Comparison of ENCODE assay signal across 8 mouse cellular contexts in the genomic region with DNA sequence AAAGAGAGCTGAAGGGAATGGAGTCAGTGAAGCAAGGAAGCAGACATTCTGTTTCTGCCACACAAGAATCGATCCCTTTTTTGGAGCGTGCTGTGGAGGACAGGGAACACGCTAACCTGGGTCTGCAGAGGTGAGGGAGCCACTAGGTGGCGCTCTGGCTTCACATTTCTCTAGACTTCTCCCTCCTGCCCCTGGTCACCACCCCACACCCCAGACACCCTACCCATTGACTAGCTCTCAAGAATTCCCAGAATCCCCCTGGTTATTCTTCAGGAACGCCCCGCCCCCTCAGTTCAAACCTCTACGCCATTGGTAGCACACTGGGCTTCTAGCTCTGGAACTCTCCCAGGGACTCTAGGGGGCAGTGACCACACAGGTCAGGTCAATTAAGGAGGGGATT. TPM values are rescaled to one million over a fixed set of nuclear protein-coding genes. Genes with fewer than 3 reads are reported as not detected.
DNase-seq lines count a peak whose midpoint lies in the region; ATAC-seq and TF ChIP-seq lines count a peak whose summit lies in the region.

No protein-coding gene starts in this region.

- no peaks in the 10 kb centered on the region for H3K27me3 ChIP-seq in hindbrain, embryonic 16.5 days (replicated peaks; ENCODE audit: control insufficient read depth, insufficient read depth, low read length)

- TF ChIP-seq POLR2A in cortical plate, adult 2 months (IDR thresholded peaks at IDR 0.05; ENCODE audit: extremely low read depth, insufficient read depth, low read length), result no peak

- H3K9me3 ChIP-seq in hindbrain, embryonic 16.5 days (ENCODE audit: control insufficient read depth, low read length), result no peaks in the 10 kb centered on the region

- WGBS in hindbrain, embryonic 16.5 days, result 30% methylated on average over 7 of the region's 7 CpGs

- no peak overlapping the region for H3K4me3 ChIP-seq in cortical plate, adult 2 months (ENCODE audit: insufficient read depth, low read length)
- H3K4me3 ChIP-seq in hindbrain, embryonic 16.5 days (ENCODE audit: low read length), result no peak overlapping the region
- no peak overlapping the region for H3K4me3 ChIP-seq in left cerebral cortex, adult 2 months

- peak; percentile 67 for ATAC-seq in hindbrain, embryonic 16.5 days
- peak; percentile 82 for ATAC-seq in megakaryocyte progenitor cell, adult 5-6 weeks (replicated peaks; ENCODE audit: poor library complexity)

- H3K9ac ChIP-seq in hindbrain, embryonic 16.5 days (ENCODE audit: low read depth, low read length), result no peak overlapping the region

- H3K4me1 ChIP-seq in cortical plate, adult 2 months (ENCODE audit: control insufficient read depth, insufficient read depth, low read length), result no peaks in the 10 kb centered on the region; the same call in 1 of the 2 replicates
- peaks cover 2% of the 10 kb centered on the region; the same call in 1 of the 2 replicates for H3K4me1 ChIP-seq in hindbrain, embryonic 16.5 days (ENCODE audit: control insufficient read depth, insufficient read depth, low read depth, low read length)

- no peak overlapping the region for H3K27ac ChIP-seq in cortical plate, adult 2 months (ENCODE audit: insufficient read depth, low read length)
- no peak overlapping the region for H3K27ac ChIP-seq in hindbrain, embryonic 16.5 days (ENCODE audit: low read depth, low read length)
- no peak overlapping the region for H3K27ac ChIP-seq in left cerebral cortex, adult 2 months

- no peaks in the 10 kb centered on the region for H3K36me3 ChIP-seq in hindbrain, embryonic 16.5 days (ENCODE audit: control insufficient read depth, insufficient read depth, low read length)

- peak; percentile 74 for DNase-seq in urinary bladder, postnatal 14 days (ENCODE audit: low spot score)
- DNase-seq in urinary bladder, adult 2 months (ENCODE audit: low spot score), result no peak
- peak; percentile 61 to 67 for DNase-seq in gastrocnemius, adult 8-10 months (ENCODE audit: low spot score in 2 of 2)
- DNase-seq in left cerebral cortex, adult 2 months (ENCODE audit: extremely low spot score in 1 of 2, low spot score in 2 of 2), result peak; percentile 67 to 75
- peak; percentile 71 for DNase-seq in right cerebral cortex, postnatal 4 days

- TF ChIP-seq CTCF in cortical plate, adult 2 months (IDR thresholded peaks at IDR 0.05; ENCODE audit: extremely low read depth, insufficient read depth, low read length), result peak; percentile 80
- peak; percentile 82 for TF ChIP-seq CTCF in left cerebral cortex, adult 2 months (IDR thresholded peaks at IDR 0.05)

- intact Hi-C loops in left cerebral cortex, adult 2 months (cut with DNase I), result loop anchor here (2.0 to 5.0 kb wide), 2 partner anchors 38 to 409 kb away; no protein-coding TSS in a partner anchor

- H3K4me2 ChIP-seq in hindbrain, embryonic 16.5 days (ENCODE audit: low read length), result no peak overlapping the region

RNA-seq across cellular contexts. Expression of a gene that starts 4.8 kb away (rescaled TPM):
- polyA plus RNA-seq in urinary bladder, adult 2 months (2012; rRNA removed), result 21.5 and 23.3 TPM in 2 replicates
- 71.8 and 71.9 TPM in 2 replicates for polyA plus RNA-seq in cortical plate, adult 2 months (2012; rRNA removed)
- total RNA-seq in gastrocnemius, adult 8-10 months (2022), result 1 to 10 TPM; 4.8 to 8.6 (median 6.6) TPM
- polyA plus RNA-seq in hindbrain, embryonic 16.5 days (2015; fragmentation: Nextera tagmentation; extraction: Ambion mirVana), result 137 and 156 TPM in 2 replicates
- total RNA-seq in left cerebral cortex, adult 2 months (2021), result 10 to 100 TPM; 32.1 to 35.0 TPM
- 14.7 and 14.8 TPM in 2 replicates for total RNA-seq in megakaryocyte progenitor cell, adult 5-6 weeks (2015)
- 18.8 and 25.3 TPM in 2 replicates for total RNA-seq in megakaryocyte progenitor cell, adult 5-6 weeks (2017)

RNA-seq across cellular contexts. Expression of a gene that starts 13.0 kb away (rescaled TPM):
- 167 and 208 TPM in 2 replicates for polyA plus RNA-seq in urinary bladder, adult 2 months (2012; rRNA removed)
- polyA plus RNA-seq in cortical plate, adult 2 months (2012; rRNA removed), result 38.0 and 39.9 TPM in 2 replicates
- total RNA-seq in gastrocnemius, adult 8-10 months (2022), result 100 to 1,000 TPM; 248 to 302 (median 260) TPM
- 25.0 and 26.4 TPM in 2 replicates for polyA plus RNA-seq in hindbrain, embryonic 16.5 days (2015; fragmentation: Nextera tagmentation; extraction: Ambion mirVana)
- total RNA-seq in left cerebral cortex, adult 2 months (2021), result 10 to 100 TPM; 33.8 to 34.8 TPM
- total RNA-seq in megakaryocyte progenitor cell, adult 5-6 weeks (2015), result 5.2 and 6.1 TPM in 2 replicates
- 13.4 and 15.0 TPM in 2 replicates for total RNA-seq in megakaryocyte progenitor cell, adult 5-6 weeks (2017)

RNA-seq across cellular contexts. Expression of a gene that starts 19.5 kb away (rescaled TPM):
- 34.0 and 38.0 TPM in 2 replicates for polyA plus RNA-seq in urinary bladder, adult 2 months (2012; rRNA removed)
- 43.4 and 47.2 TPM in 2 replicates for polyA plus RNA-seq in cortical plate, adult 2 months (2012; rRNA removed)
- total RNA-seq in gastrocnemius, adult 8-10 months (2022), result 10 to 100 TPM in 3 of 4 experiments, 1 to 10 TPM in 1; 9.2 to 12.3 (median 10.1) TPM
- 34.1 and 45.6 TPM in 2 replicates for polyA plus RNA-seq in hindbrain, embryonic 16.5 days (2015; fragmentation: Nextera tagmentation; extraction: Ambion mirVana)
- total RNA-seq in left cerebral cortex, adult 2 months (2021), result 10 to 100 TPM; 51.0 to 54.5 TPM
- total RNA-seq in megakaryocyte progenitor cell, adult 5-6 weeks (2015), result 18.9 and 25.2 TPM in 2 replicates
- total RNA-seq in megakaryocyte progenitor cell, adult 5-6 weeks (2017), result 11.8 and 12.8 TPM in 2 replicates

RNA-seq across cellular contexts. Expression of a gene that starts 31.3 kb away (rescaled TPM):
- polyA plus RNA-seq in urinary bladder, adult 2 months (2012; rRNA removed), result 85.7 and 87.7 TPM in 2 replicates
- polyA plus RNA-seq in cortical plate, adult 2 months (2012; rRNA removed), result 17.5 and 18.0 TPM in 2 replicates
- 10 to 100 TPM; 14.1 to 20.6 (median 17.7) TPM for total RNA-seq in gastrocnemius, adult 8-10 months (2022)
- 16.9 and 23.8 TPM in 2 replicates for polyA plus RNA-seq in hindbrain, embryonic 16.5 days (2015; fragmentation: Nextera tagmentation; extraction: Ambion mirVana)
- total RNA-seq in left cerebral cortex, adult 2 months (2021), result 10 to 100 TPM; 12.9 to 16.4 TPM
- total RNA-seq in megakaryocyte progenitor cell, adult 5-6 weeks (2015), result 41.4 and 42.8 TPM in 2 replicates
- total RNA-seq in megakaryocyte progenitor cell, adult 5-6 weeks (2017), result 49.6 and 52.8 TPM in 2 replicates

RNA-seq across cellular contexts. Expression of a gene that starts 31.4 kb away (rescaled TPM):
- 21.7 and 29.6 TPM in 2 replicates for polyA plus RNA-seq in urinary bladder, adult 2 months (2012; rRNA removed)
- 5.2 and 5.4 TPM in 2 replicates for polyA plus RNA-seq in cortical plate, adult 2 months (2012; rRNA removed)
- total RNA-seq in gastrocnemius, adult 8-10 months (2022), result 1 to 10 TPM; 2.3 to 3.4 (median 2.6) TPM
- 87.9 and 91.5 TPM in 2 replicates for polyA plus RNA-seq in hindbrain, embryonic 16.5 days (2015; fragmentation: Nextera tagmentation; extraction: Ambion mirVana)
- total RNA-seq in left cerebral cortex, adult 2 months (2021), result 1 to 10 TPM; 1.8 to 2.3 TPM
- 268 TPM in 2 replicates for total RNA-seq in megakaryocyte progenitor cell, adult 5-6 weeks (2015)
- 171 and 192 TPM in 2 replicates for total RNA-seq in megakaryocyte progenitor cell, adult 5-6 weeks (2017)

Comparison
In these comparisons a context has a peak if more than half of its experiments do, and no peak if none do; other contexts are left out.
1. RNA of a gene that starts 13.0 kb away (total RNA-seq): 248 to 302 TPM in gastrocnemius, adult 8-10 months; 33.8 to 34.8 TPM in left cerebral cortex, adult 2 months and 5.2 to 15.0 TPM in megakaryocyte progenitor cell, adult 5-6 weeks; every median in the first group is over 4 times any median in the second.